Mouse (Mus musculus): ENCODE results near the gene Cfap45. TPM values are rescaled to one million over a fixed set of nuclear protein-coding genes. Genes with fewer than 3 reads are reported as not detected.

Gene Cfap45
- polyA plus RNA-seq, 1 experiment from 2014 or later, result 10.7 TPM

DNA sequence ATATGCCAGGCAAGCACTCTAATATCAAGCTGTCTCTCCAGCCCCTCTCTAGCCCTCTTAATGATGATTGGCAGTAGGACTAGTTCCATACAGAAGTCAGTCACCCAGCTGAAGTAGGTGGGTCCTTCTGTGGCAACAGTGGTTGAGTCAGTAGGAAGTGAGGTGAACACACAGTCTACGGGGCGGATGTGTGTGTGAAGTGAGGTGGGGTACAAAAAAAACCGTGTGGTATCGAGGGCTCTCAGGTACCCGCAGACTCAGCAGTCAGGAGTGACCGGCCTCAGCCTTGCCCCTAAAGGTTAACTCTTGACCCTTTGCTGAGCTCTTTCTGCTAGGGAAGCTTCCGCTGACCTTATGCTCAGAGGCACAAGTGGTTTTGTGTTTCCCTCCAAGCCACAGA is 27.9 kb downstream of the Cfap45 start:
- 37% methylated on average over 7 of the region's 7 CpGs for WGBS
- H3K27me3 ChIP-seq, result 0 out of 2 replicates have a peak, but pooled peaks cover 5% of the 10 kb centered on the region
- ATAC-seq (ENCODE audit: borderline replicate concordance, extremely low read depth, low FRiP score, low TSS enrichment), result no peak
- H3K27ac ChIP-seq, result no peak overlapping the region
- no peak overlapping the region; the same call in 1 of the 2 replicates for H3K4me2 ChIP-seq
- H3K36me3 ChIP-seq, result no peaks in the 10 kb centered on the region
- H3K4me1 ChIP-seq, result peaks cover 24% of the 10 kb centered on the region
- H3K9me3 ChIP-seq, result no peaks in the 10 kb centered on the region
- H3K4me3 ChIP-seq, result no peak overlapping the region
- no peak overlapping the region for H3K9ac ChIP-seq

DNA sequence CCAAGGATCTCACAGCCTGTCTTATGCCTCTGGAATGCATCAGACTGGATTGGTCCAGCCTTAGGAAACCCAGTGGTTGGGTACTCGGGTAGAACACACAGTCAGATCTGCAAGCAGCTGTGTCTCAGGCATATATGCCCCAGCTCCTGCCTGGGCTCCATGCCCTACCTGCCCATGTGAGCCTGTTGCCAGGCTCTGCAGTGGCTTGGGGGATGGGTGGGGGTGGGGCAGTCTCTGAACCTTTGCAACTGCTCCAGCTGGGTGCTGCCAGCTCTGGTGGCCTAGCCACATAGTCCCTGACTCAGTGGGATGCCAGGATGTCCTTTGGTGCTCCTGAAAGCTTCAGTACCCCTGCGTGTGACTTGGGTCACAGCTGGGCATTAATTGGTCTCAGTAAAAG is 28.7 kb downstream of the Cfap45 start:
- Histone ChIP-seq H3K27me3 (0 out of 2 replicates have a peak, but pooled peaks cover 5% of the 10 kb centered on the region), H3K27ac (0 out of 2 replicates have a peak overlapping the region, but pooled peaks have one; percentile 21), H3K36me3 (no peaks in the 10 kb centered on the region), H3K4me1 (peaks cover 24% of the 10 kb centered on the region), H3K4me3 (peak overlapping the region; percentile 41; the same call in 1 of the 2 replicates), H3K9ac (peak overlapping the region; percentile 41; the same call in 1 of the 2 replicates), H3K9me3 (no peaks in the 10 kb centered on the region), H3K4me2 (peak overlapping the region; percentile 61)
- ATAC-seq (ENCODE audit: borderline replicate concordance, extremely low read depth, low FRiP score, low TSS enrichment), result no peak
- 22% methylated on average over 2 of the region's 2 CpGs for WGBS

- Histone ChIP-seq H3K4me3 (peak overlapping the region; percentile 41), H3K4me2 (peak overlapping the region; percentile 61)
- WGBS, result 6% methylated on average over 8 of the region's 8 CpGs
These were observed 29.1 kb downstream of the Cfap45 start for GRCm38 (mm10) chr1:172549717-172550116.

DNA sequence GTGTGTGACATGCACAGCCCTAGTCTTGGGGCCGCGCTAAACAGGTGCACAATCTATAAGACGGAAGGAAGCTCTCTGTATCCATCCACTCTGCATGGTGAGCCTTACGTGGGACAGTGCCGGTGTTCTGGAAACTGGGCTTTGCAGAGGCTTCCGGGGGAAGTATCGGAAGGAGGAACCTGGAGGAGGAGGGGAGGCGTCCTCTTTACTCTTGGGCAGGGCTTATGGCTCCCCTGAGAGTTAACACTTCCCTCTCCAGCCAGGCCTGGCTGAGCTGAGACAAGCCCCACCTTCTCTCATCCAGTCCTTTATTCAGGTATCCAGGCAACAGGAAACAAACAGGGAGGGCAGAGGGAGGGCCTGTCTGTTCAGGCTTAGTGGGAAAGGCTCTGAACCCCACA is 29.9 kb downstream of the Cfap45 start:
- H3K4me1 ChIP-seq, result peaks cover 24% of the 10 kb centered on the region
- ATAC-seq (ENCODE audit: borderline replicate concordance, extremely low read depth, low FRiP score, low TSS enrichment), result peak; percentile 85
- no peaks in the 10 kb centered on the region for H3K36me3 ChIP-seq
- peak overlapping the region; percentile 41 for H3K4me3 ChIP-seq
- 0 out of 2 replicates have a peak, but pooled peaks cover 5% of the 10 kb centered on the region for H3K27me3 ChIP-seq
- peak overlapping the region; percentile 21; the same call in 1 of the 2 replicates for H3K27ac ChIP-seq
- no peaks in the 10 kb centered on the region for H3K9me3 ChIP-seq
- 2% methylated on average over 8 of the region's 8 CpGs for WGBS
- peak overlapping the region; percentile 61 for H3K4me2 ChIP-seq
- peak overlapping the region; percentile 41 for H3K9ac ChIP-seq

More at GRCm38 (mm10) chr1:172549717-172550116, 29.1 kb downstream of the Cfap45 start:
- 0 out of 2 replicates have a peak, but pooled peaks cover 5% of the 10 kb centered on the region for H3K27me3 ChIP-seq
- no peaks in the 10 kb centered on the region for H3K9me3 ChIP-seq
- H3K36me3 ChIP-seq, result no peaks in the 10 kb centered on the region
- no peak for ATAC-seq (ENCODE audit: borderline replicate concordance, extremely low read depth, low FRiP score, low TSS enrichment)
- peak overlapping the region; percentile 41 for H3K9ac ChIP-seq
- H3K27ac ChIP-seq, result peak overlapping the region; percentile 21; the same call in 1 of the 2 replicates
- H3K4me1 ChIP-seq, result peaks cover 24% of the 10 kb centered on the region

- 17% methylated on average over 7 of the region's 7 CpGs for WGBS
- H3K9ac ChIP-seq, result no peak overlapping the region; the same call in 1 of the 2 replicates
- peak overlapping the region; percentile 61 for H3K4me2 ChIP-seq
- no peak for ATAC-seq (ENCODE audit: borderline replicate concordance, extremely low read depth, low FRiP score, low TSS enrichment)
- H3K9me3 ChIP-seq, result no peaks in the 10 kb centered on the region
- H3K27me3 ChIP-seq, result 0 out of 2 replicates have a peak, but pooled peaks cover 5% of the 10 kb centered on the region
- H3K36me3 ChIP-seq, result no peaks in the 10 kb centered on the region
- H3K27ac ChIP-seq, result no peak overlapping the region
- peak overlapping the region; percentile 41; the same call in 1 of the 2 replicates for H3K4me3 ChIP-seq
- peaks cover 24% of the 10 kb centered on the region for H3K4me1 ChIP-seq
These were observed 30.4 kb downstream of the Cfap45 start for GRCm38 (mm10) chr1:172551009-172551408.

DNA sequence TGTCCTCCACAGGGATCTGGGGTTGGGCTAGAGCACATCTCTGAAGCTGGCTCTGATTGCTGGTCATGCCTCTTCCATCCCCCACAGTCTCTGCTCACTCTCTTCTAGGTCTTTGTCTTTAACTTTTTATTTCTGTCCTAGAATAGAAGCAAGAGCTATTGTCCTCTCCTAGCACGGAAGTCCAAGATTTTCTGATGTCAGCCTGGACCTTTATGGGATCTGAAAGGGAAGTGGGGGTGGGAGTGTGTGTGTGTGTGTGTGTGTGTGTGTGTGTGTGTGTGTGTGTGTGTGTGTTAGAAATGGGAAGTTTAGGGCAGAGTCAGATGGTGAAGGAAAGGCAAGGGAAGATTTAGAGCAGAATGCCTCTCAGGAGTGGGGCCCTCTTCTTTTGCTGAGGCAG is 32.0 kb downstream of the Cfap45 start:
- Histone ChIP-seq H3K27me3 (0 out of 2 replicates have a peak, but pooled peaks cover 5% of the 10 kb centered on the region), H3K9me3 (no peaks in the 10 kb centered on the region), H3K9ac (no peak overlapping the region), H3K36me3 (no peaks in the 10 kb centered on the region), H3K4me1 (peaks cover 24% of the 10 kb centered on the region), H3K4me3 (no peak overlapping the region), H3K27ac (peak overlapping the region; percentile 49; the same call in 1 of the 2 replicates), H3K4me2 (no peak overlapping the region)
- no peak for ATAC-seq (ENCODE audit: borderline replicate concordance, extremely low read depth, low FRiP score, low TSS enrichment)
- 64% methylated on average over 1 of the region's 1 CpGs for WGBS

DNA sequence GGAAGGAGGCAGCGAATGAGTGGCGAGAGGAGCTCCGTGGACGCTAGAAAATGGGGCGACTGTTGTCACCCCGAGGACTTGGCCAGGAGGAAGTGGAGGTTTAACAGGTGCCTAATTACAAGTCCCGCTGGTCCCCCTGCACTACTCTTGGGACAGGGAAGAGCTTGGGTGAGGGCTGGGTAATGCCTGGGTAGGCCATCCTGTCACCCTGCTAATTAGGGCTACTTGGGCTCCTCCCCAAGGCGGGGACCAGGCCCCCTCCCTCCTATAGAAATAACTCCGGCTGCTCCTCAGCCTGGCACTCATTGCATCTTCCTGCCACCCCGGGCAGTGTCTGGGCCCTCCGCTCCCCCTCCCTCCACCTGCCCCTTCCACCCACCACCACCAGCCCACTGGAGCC is 35.0 kb downstream of the Cfap45 start, which contains the start of gene Vsig8:
Vsig8 (plus strand) TSS at position 301 of the 400 bp plus-strand sequence.
- Histone ChIP-seq H3K27me3 (peaks cover 10% of the 10 kb centered on the region), H3K27ac (no peak within 1 kb of the TSS), H3K9me3 (no peaks in the 10 kb centered on the region), H3K4me3 (no peak within 1 kb of the TSS), H3K36me3 (no peaks in the 10 kb centered on the region), H3K4me1 (peaks cover 10% of the 10 kb centered on the region), H3K4me2 (no peak within 1 kb of the TSS), H3K9ac (no peak within 1 kb of the TSS)
- WGBS, result 74% methylated on average over 11 of the region's 11 CpGs
- ATAC-seq (ENCODE audit: borderline replicate concordance, extremely low read depth, low FRiP score, low TSS enrichment), result no peak

DNA sequence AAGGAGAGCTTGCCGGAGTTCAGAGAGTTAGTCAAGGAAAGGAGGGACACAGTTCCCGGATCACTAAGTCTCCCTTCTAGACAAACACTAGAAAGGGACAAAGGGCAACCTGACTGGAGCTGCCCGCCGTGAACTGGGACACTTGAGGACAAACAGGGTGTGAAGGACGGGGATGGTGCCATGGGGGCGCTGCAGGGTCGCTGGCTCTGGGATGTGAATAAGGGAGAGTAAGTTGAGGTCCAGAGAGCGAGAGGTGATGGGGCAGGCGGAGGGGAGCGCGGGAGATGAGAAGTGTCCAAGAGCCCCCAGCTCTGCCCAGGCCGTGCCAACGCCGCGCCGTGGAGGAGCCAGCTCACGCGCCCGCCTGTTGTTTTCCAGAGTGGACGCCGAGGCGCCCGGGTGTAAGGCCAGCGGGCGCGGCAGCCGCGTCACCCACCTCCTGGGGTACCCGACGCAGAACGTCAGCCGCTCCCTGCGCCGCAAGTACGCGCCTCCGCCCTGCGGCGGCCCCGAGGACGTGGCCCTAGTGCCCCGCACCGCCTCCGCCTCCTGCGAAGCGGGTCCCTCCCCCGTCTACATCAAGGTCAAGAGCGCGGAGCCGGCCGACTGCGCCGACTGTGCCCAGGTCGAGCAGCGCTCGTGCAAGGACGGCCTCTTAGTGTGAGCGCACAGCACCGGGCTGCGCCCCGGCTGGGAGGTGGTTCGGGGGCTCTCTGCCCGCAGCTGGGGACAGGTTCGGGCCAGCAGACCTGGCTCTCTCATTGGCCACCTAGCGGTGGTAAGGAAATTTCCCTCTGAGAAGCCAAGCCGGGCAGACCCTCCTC is 42.3 kb downstream of the Cfap45 start:
- under 1% methylated on average over 62 of the region's 66 CpGs for WGBS
- peak; percentile 79 for ATAC-seq (ENCODE audit: borderline replicate concordance, extremely low read depth, low FRiP score, low TSS enrichment)

GRCm38 (mm10) chr1:172563465-172563828 is 42.8 kb downstream of the Cfap45 start:
- 1% methylated on average over 10 of the region's 10 CpGs for WGBS
- Histone ChIP-seq H3K27me3 (peaks cover 41% of the 10 kb centered on the region), H3K4me1 (peaks cover 15% of the 10 kb centered on the region; the same call in 1 of the 2 replicates)

More for the DNA sequence above, 42.3 kb downstream of the Cfap45 start:
- Histone ChIP-seq H3K9me3 (no peaks in the 10 kb centered on the region), H3K4me3 (peak overlapping the region; percentile 63), H3K4me2 (peak overlapping the region; percentile 98), H3K9ac (peak overlapping the region; percentile 53), H3K27ac (peak overlapping the region; percentile 18; the same call in 1 of the 2 replicates), H3K36me3 (no peaks in the 10 kb centered on the region), H3K4me1 (peaks cover 15% of the 10 kb centered on the region; the same call in 1 of the 2 replicates), H3K27me3 (peaks cover 41% of the 10 kb centered on the region)

DNA sequence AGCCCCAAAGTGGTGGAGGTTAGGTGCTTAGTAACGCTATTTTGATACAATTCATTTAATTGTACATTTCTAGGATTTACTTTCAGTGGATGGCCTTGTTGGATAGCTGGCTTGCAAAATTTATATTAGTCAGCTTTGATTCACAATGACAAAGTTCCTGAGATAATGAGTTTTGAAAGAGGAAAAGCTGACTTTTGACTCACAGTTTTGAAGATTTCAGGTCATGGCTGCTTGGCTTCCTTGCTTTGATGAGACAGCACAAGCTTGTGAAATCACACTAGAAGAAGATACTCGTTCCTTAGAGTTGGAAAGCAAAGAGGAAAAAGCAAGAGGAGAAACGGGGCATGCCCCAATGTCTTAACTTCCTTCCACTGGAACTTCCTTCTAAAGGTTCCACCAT is 45.5 kb downstream of the Cfap45 start:
- ATAC-seq (ENCODE audit: borderline replicate concordance, extremely low read depth, low FRiP score, low TSS enrichment), result no peak
- Histone ChIP-seq H3K27me3 (peaks cover 25% of the 10 kb centered on the region), H3K36me3 (no peaks in the 10 kb centered on the region), H3K9me3 (no peaks in the 10 kb centered on the region), H3K27ac (no peak overlapping the region), H3K9ac (no peak overlapping the region), H3K4me3 (no peak overlapping the region), H3K4me1 (peaks cover 15% of the 10 kb centered on the region; the same call in 1 of the 2 replicates), H3K4me2 (no peak overlapping the region)
- 55% methylated on average over 3 of the region's 3 CpGs for WGBS

More at GRCm38 (mm10) chr1:172563465-172563828, 42.8 kb downstream of the Cfap45 start:
- Histone ChIP-seq H3K36me3 (no peaks in the 10 kb centered on the region), H3K9me3 (no peaks in the 10 kb centered on the region), H3K4me2 (peak overlapping the region; percentile 98), H3K4me3 (peak overlapping the region; percentile 63), H3K9ac (peak overlapping the region; percentile 53; the same call in 1 of the 2 replicates), H3K27ac (peak overlapping the region; percentile 18; the same call in 1 of the 2 replicates)
- ATAC-seq (ENCODE audit: borderline replicate concordance, extremely low read depth, low FRiP score, low TSS enrichment), result no peak; the same call in 1 of the 2 replicates

DNA sequence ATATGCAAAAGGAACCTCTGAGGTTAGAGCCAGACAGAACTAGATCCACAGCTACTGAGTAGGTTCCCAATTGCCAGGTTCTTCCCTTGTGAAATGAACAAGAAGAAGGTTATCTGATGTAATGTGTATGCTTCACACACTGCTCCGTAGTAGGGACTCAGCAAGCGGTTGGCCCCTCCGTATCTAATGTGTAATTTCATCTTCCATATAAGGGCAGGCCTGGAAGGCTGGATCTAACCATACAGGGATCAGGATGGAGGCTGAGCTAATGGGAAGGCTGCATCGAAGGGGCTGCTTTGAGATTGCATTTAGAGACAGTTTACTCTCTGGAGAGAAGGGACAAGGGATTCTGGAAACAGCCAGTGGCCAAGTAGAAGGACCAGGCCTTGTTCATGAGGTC is 47.2 kb downstream of the Cfap45 start:
- ATAC-seq (ENCODE audit: borderline replicate concordance, extremely low read depth, low FRiP score, low TSS enrichment), result no peak
- WGBS, result 26% methylated on average over 4 of the region's 4 CpGs
- no peak overlapping the region for H3K9ac ChIP-seq
- H3K4me3 ChIP-seq, result no peak overlapping the region
- H3K36me3 ChIP-seq, result no peaks in the 10 kb centered on the region
- no peak overlapping the region for H3K4me2 ChIP-seq
- no peak overlapping the region for H3K27ac ChIP-seq
- peaks cover 5% of the 10 kb centered on the region; the same call in 1 of the 2 replicates for H3K4me1 ChIP-seq
- peaks cover 10% of the 10 kb centered on the region; the same call in 1 of the 2 replicates for H3K27me3 ChIP-seq
- no peaks in the 10 kb centered on the region for H3K9me3 ChIP-seq
